Mouse (Mus musculus) MEL (cell line): ENCODE measurements around the gene Tor1aip2. TPM values are rescaled to one million over a fixed set of nuclear protein-coding genes. Genes with fewer than 3 reads are reported as not detected.

Experiments used
- DNase-seq: peaks from one replicate; pipeline ENCODE4 v3.0.0; 2011; ENCODE audit warnings: low read depth, low spot score
- H3K27ac ChIP-seq: 2 replicates; pipeline ENCODE4 v1.5.1; 2012; ENCODE audit warnings: low read depth, mild to moderate bottlenecking, control low read depth, low read length, moderate library complexity; ENCODE audit not compliant: control insufficient read depth
- H3K27me3 ChIP-seq, 2 experiments: fragments of 150-350 bp in 1 of 2; sonication (generic) in 1 of 2; 2 replicates each; pipeline ENCODE4 v1.6.1; 2012; ENCODE audit warnings: low read length in 2 of 2, mild to moderate bottlenecking in 2 of 2, improper control_type of control experiment in 1 of 2, moderate library complexity in 1 of 2; ENCODE audit not compliant: insufficient read depth in 2 of 2, control insufficient read depth in 1 of 2
- H3K36me3 ChIP-seq, 2 experiments: 2 replicates each; pipeline ENCODE4 v1.6.1; 2012 to 2014; ENCODE audit warnings: low read length in 2 of 2, improper control_type of control experiment in 1 of 2, inconsistent platforms in 1 of 2, mild to moderate bottlenecking in 1 of 2; ENCODE audit not compliant: insufficient read depth in 2 of 2, control insufficient read depth in 1 of 2
- H3K4me1 ChIP-seq, 2 experiments: fragments of 150-350 bp in 1 of 2; sonication (generic) in 1 of 2; 2 replicates each; pipeline ENCODE4 v1.6.1; 2012; ENCODE audit warnings: low read length in 2 of 2, improper control_type of control experiment in 1 of 2, mild to moderate bottlenecking in 1 of 2; ENCODE audit not compliant: insufficient read depth in 2 of 2, control insufficient read depth in 1 of 2
- H3K4me3 ChIP-seq, 2 experiments: fragments of 150-350 bp in 1 of 2; sonication (generic) in 1 of 2; 2 replicates each; pipeline ENCODE4 v1.5.1; 2012; ENCODE audit warnings: low read depth in 2 of 2, low read length in 2 of 2, mild to moderate bottlenecking in 2 of 2, moderate library complexity in 2 of 2, control low read depth in 1 of 2, improper control_type of control experiment in 1 of 2; ENCODE audit not compliant: control insufficient read depth in 1 of 2, insufficient read depth in 1 of 2
- H3K79me2 ChIP-seq: 2 replicates; pipeline ENCODE4 v1.6.1; 2012; ENCODE audit warnings: mild to moderate bottlenecking, low read length, moderate library complexity; ENCODE audit not compliant: control insufficient read depth, poor library complexity, insufficient read depth
- H3K9ac ChIP-seq: 2 replicates; pipeline ENCODE4 v1.6.1; 2012; ENCODE audit warnings: low read depth, mild to moderate bottlenecking, control low read depth, low read length, moderate library complexity; ENCODE audit not compliant: control insufficient read depth, poor library complexity, severe bottlenecking
- H3K9me3 ChIP-seq: fragments of 150-350 bp; sonication (generic); replicated peaks from 2 replicates; pipeline ENCODE4 v1.6.1; 2012; ENCODE audit warnings: mild to moderate bottlenecking, low read length, improper control_type of control experiment, moderate library complexity; ENCODE audit not compliant: insufficient read depth
- BHLHE40 ChIP-seq: IDR thresholded peaks from 2 replicates; pipeline ENCODE4 v1.6.1; 2012; ENCODE audit warnings: low read depth, mild to moderate bottlenecking, inconsistent platforms, low read length, improper control_type of control experiment, borderline replicate concordance
- CHD2 ChIP-seq: IDR thresholded peaks from 2 replicates; pipeline ENCODE4 v1.6.1; 2011; ENCODE audit warnings: low read length, improper control_type of control experiment
- CTCF ChIP-seq, 3 experiments: IDR thresholded peaks in 2 of 3; conservative IDR thresholded peaks in 1 of 3; 2 replicates each; pipeline ENCODE4 v1.5.1; 2011 to 2012; ENCODE audit warnings: low read length in 3 of 3, low read depth in 2 of 3, mild to moderate bottlenecking in 2 of 3, improper control_type of control experiment in 1 of 3, inconsistent platforms in 1 of 3, mixed read lengths in 1 of 3, moderate library complexity in 1 of 3; ENCODE audit not compliant: control insufficient read depth in 1 of 3, insufficient read depth in 1 of 3, poor library complexity in 1 of 3, severe bottlenecking in 1 of 3
- EP300 ChIP-seq, 2 experiments: IDR thresholded peaks; 2 replicates each; pipeline ENCODE4 v1.6.1; 2011; ENCODE audit warnings: improper control_type of control experiment in 2 of 2, low read length in 2 of 2, low read depth in 1 of 2, mild to moderate bottlenecking in 1 of 2
- ETS1 ChIP-seq: IDR thresholded peaks from 2 replicates; pipeline ENCODE4 v1.6.1; 2012; ENCODE audit warnings: low read depth, mild to moderate bottlenecking, inconsistent platforms, low read length, improper control_type of control experiment, moderate library complexity
- GABPA ChIP-seq: IDR thresholded peaks from 2 replicates; pipeline ENCODE4 v1.6.1; 2012; ENCODE audit warnings: low read depth, mild to moderate bottlenecking, inconsistent platforms, low read length, improper control_type of control experiment, moderate library complexity
- GATA1 ChIP-seq: IDR thresholded peaks from 2 replicates; pipeline ENCODE4 v1.6.1; 2011; ENCODE audit warnings: low read depth, low read length, improper control_type of control experiment
- HCFC1 ChIP-seq: IDR thresholded peaks from 2 replicates; pipeline ENCODE4 v1.6.1; 2012; ENCODE audit warnings: low read depth, mild to moderate bottlenecking, inconsistent platforms, low read length, improper control_type of control experiment, moderate library complexity
- KAT2A ChIP-seq: conservative IDR thresholded peaks from 2 replicates; pipeline ENCODE4 v1.6.1; 2012; ENCODE audit warnings: low read depth, low read length, improper control_type of control experiment, inconsistent platforms
- MEF2A ChIP-seq: IDR thresholded peaks from 2 replicates; pipeline ENCODE4 v1.6.1; 2014; ENCODE audit warnings: low read depth, mild to moderate bottlenecking, inconsistent platforms, low read length, improper control_type of control experiment; ENCODE audit not compliant: poor library complexity, insufficient replicate concordance, severe bottlenecking; ENCODE audit errors: extremely low read depth
- MXI1 ChIP-seq: IDR thresholded peaks from 2 replicates; pipeline ENCODE4 v1.6.1; 2011; ENCODE audit warnings: mild to moderate bottlenecking, low read depth, low read length, improper control_type of control experiment
- MYB ChIP-seq: IDR thresholded peaks from 2 replicates; pipeline ENCODE4 v1.6.1; 2011; ENCODE audit warnings: mild to moderate bottlenecking, low read depth, low read length, improper control_type of control experiment
- MYC ChIP-seq: IDR thresholded peaks from 2 replicates; pipeline ENCODE4 v1.6.1; 2011; ENCODE audit warnings: low read depth, mild to moderate bottlenecking, low read length, improper control_type of control experiment, moderate library complexity
- NELFE ChIP-seq: IDR thresholded peaks from 2 replicates; pipeline ENCODE4 v1.6.1; 2011; ENCODE audit warnings: low read depth, low read length, improper control_type of control experiment
- POLR2A ChIP-seq, 2 experiments: IDR thresholded peaks; 2 replicates each; pipeline ENCODE4 v1.6.1; 2011 to 2012; ENCODE audit warnings: low read length in 2 of 2, mild to moderate bottlenecking in 2 of 2, control low read depth in 1 of 2, improper control_type of control experiment in 1 of 2, low read depth in 1 of 2, moderate library complexity in 1 of 2; ENCODE audit not compliant: control insufficient read depth in 1 of 2, insufficient read depth in 1 of 2, poor library complexity in 1 of 2
- POLR2AphosphoS2 ChIP-seq: IDR thresholded peaks from 2 replicates; pipeline ENCODE4 v1.6.1; 2011; ENCODE audit warnings: low read length, improper control_type of control experiment
- POLR2AphosphoS5 ChIP-seq: IDR thresholded peaks from 2 replicates; pipeline ENCODE4 v1.6.1; 2012; ENCODE audit warnings: low read depth, borderline replicate concordance, mild to moderate bottlenecking, inconsistent platforms, low read length, moderate library complexity, mixed read lengths
- SMC3 ChIP-seq: IDR thresholded peaks from 2 replicates; pipeline ENCODE4 v1.6.1; 2011; ENCODE audit warnings: low read depth, low read length, improper control_type of control experiment
- TAL1 ChIP-seq: IDR thresholded peaks from 2 replicates; pipeline ENCODE4 v1.6.1; 2012; ENCODE audit warnings: mild to moderate bottlenecking, inconsistent platforms, low read length, moderate library complexity, mixed read lengths
- TBP ChIP-seq: IDR thresholded peaks from 2 replicates; pipeline ENCODE4 v1.8.0; 2011; ENCODE audit warnings: low read depth, low read length, improper control_type of control experiment
- UBTF ChIP-seq: IDR thresholded peaks from 2 replicates; pipeline ENCODE4 v1.6.1; 2012; ENCODE audit warnings: low read depth, mild to moderate bottlenecking, inconsistent platforms, low read length, improper control_type of control experiment, moderate library complexity, borderline replicate concordance; ENCODE audit not compliant: insufficient read depth
- USF2 ChIP-seq, 2 experiments: IDR thresholded peaks; 2 replicates each; pipeline ENCODE4 v1.6.1; 2011 to 2012; ENCODE audit warnings: improper control_type of control experiment in 2 of 2, low read length in 2 of 2, borderline replicate concordance in 1 of 2, inconsistent platforms in 1 of 2, low read depth in 1 of 2, mild to moderate bottlenecking in 1 of 2; ENCODE audit not compliant: insufficient read depth in 1 of 2
- ZKSCAN1 ChIP-seq: IDR thresholded peaks from 2 replicates; pipeline ENCODE4 v1.6.1; 2012; ENCODE audit warnings: low read depth, mild to moderate bottlenecking, inconsistent platforms, low read length, improper control_type of control experiment, moderate library complexity
- ZNF384 ChIP-seq: IDR thresholded peaks from 2 replicates; pipeline ENCODE4 v1.6.1; 2012; ENCODE audit warnings: low read depth, mild to moderate bottlenecking, inconsistent platforms, low read length, improper control_type of control experiment
- polyA plus RNA-seq, 2 experiments: library from polyadenylated mRNA; stranded (reverse) in 1 of 2; unstranded in 1 of 2; fragments of >175 nt in 1 of 2; fragments of >200 nt in 1 of 2; gene quantifications; 2 replicates each; pipeline versions ENCODE4 v1.2.1 to v1.2.4; 2012; ENCODE audit warnings: low replicate concordance in 2 of 2, low read depth in 1 of 2; ENCODE audit not compliant: insufficient read length in 2 of 2, insufficient read depth in 1 of 2, missing spikeins in 1 of 2
- total RNA-seq: library from RNA; depleted of rRNA; stranded (reverse); fragments of 300-350 nt; gene quantifications from 2 replicates; pipeline ENCODE4 v1.2.3, GENCODE M21; 2012

Gene Tor1aip2
- total and polyA plus RNA-seq, 3 experiments, result 47.1 to 48.1 TPM; not detected in 1

- H3K9me3 ChIP-seq, result no peaks in the 10 kb centered on the region
- TF ChIP-seq UBTF, result no peak
- peak; percentile 49 for TF ChIP-seq GATA1
- TF ChIP-seq EP300 (IDR thresholded peaks at IDR 0.05; ENCODE audit: low read depth in 1 of 2, low read length in 2 of 2), result peak in 1 of 2 experiments; percentile 17; a peak in 1 of 4 replicates
- DNase-seq, result no peak
- peaks cover 0 to 6% of the 10 kb centered on the region in 2 experiments; a peak in 2 of 4 replicates for H3K36me3 ChIP-seq
- H3K79me2 ChIP-seq, result no peaks in the 10 kb centered on the region
- peaks cover 0 to 4% of the 10 kb centered on the region in 2 experiments; a peak in 2 of 4 replicates for H3K4me1 ChIP-seq
- no peak overlapping the region for H3K9ac ChIP-seq
- H3K27ac ChIP-seq, result no peak overlapping the region
- H3K27me3 ChIP-seq, result no peaks in the 10 kb centered on the region
- no peak overlapping the region for H3K4me3 ChIP-seq
Observed at GRCm38 (mm10) chr1:155995612-155996011, 39.6 kb upstream of the Tor1aip2 start.

- no peak overlapping the region for H3K9ac ChIP-seq
- H3K79me2 ChIP-seq, result no peaks in the 10 kb centered on the region
Observed at GRCm38 (mm10) chr1:156002366-156002765, 32.8 kb upstream of the Tor1aip2 start.

GRCm38 (mm10) chr1:156003201-156003935 is 31.8 kb upstream of the Tor1aip2 start:
- Histone ChIP-seq H3K79me2 (no peaks in the 10 kb centered on the region), H3K4me3 (no peak overlapping the region), H3K9ac (no peak overlapping the region), H3K27me3 (no peaks in the 10 kb centered on the region), H3K27ac (no peak overlapping the region), H3K36me3 (peaks cover 0 to 4% of the 10 kb centered on the region in 2 experiments; a peak in 2 of 4 replicates), H3K4me1 (no peaks in the 10 kb centered on the region), H3K9me3 (no peaks in the 10 kb centered on the region)
- DNase-seq, result no peak
- TF ChIP-seq HCFC1 (no peak), USF2 (IDR thresholded peaks at IDR 0.05; ENCODE audit: borderline replicate concordance in 1 of 2, insufficient read depth in 1 of 2, low read depth in 1 of 2, low read length in 2 of 2) (no peak), SMC3 (no peak), CTCF (IDR thresholded peaks at IDR 0.05 in 2 of 3, conservative IDR thresholded peaks at IDR 0.05 in 1 of 3; ENCODE audit: control insufficient read depth in 1 of 3, insufficient read depth in 1 of 3, low read depth in 2 of 3, low read length in 3 of 3, poor library complexity in 1 of 3, severe bottlenecking in 1 of 3) (no peak), POLR2AphosphoS5 (no peak), MXI1 (no peak), TBP (no peak), ZNF384 (no peak), KAT2A (no peak), GATA1 (no peak), MYB (no peak), ETS1 (no peak), GABPA (no peak), TAL1 (no peak), POLR2A (IDR thresholded peaks at IDR 0.05; ENCODE audit: control insufficient read depth in 1 of 2, insufficient read depth in 1 of 2, low read depth in 1 of 2, low read length in 2 of 2, poor library complexity in 1 of 2) (no peak), NELFE (no peak), POLR2AphosphoS2 (no peak), MYC (no peak), ZKSCAN1 (no peak)

More at GRCm38 (mm10) chr1:156002366-156002765, 32.8 kb upstream of the Tor1aip2 start:
- Histone ChIP-seq H3K27me3 (no peaks in the 10 kb centered on the region), H3K9me3 (no peaks in the 10 kb centered on the region), H3K36me3 (peaks cover 0 to 4% of the 10 kb centered on the region in 2 experiments; a peak in 2 of 4 replicates), H3K4me3 (no peak overlapping the region), H3K27ac (no peak overlapping the region), H3K4me1 (no peaks in the 10 kb centered on the region)
- DNase-seq, result no peak
- TF ChIP-seq MEF2A, result no peak
- no peak for TF ChIP-seq BHLHE40
- TF ChIP-seq CHD2, result no peak
